Mouse (Mus musculus): ENCODE measurements around the gene Prpf8. TPM values are rescaled to one million over a fixed set of nuclear protein-coding genes. Genes with fewer than 3 reads are reported as not detected.

Gene Prpf8
- polyA plus RNA-seq, 1 experiment = 51.2 TPM

DNA sequence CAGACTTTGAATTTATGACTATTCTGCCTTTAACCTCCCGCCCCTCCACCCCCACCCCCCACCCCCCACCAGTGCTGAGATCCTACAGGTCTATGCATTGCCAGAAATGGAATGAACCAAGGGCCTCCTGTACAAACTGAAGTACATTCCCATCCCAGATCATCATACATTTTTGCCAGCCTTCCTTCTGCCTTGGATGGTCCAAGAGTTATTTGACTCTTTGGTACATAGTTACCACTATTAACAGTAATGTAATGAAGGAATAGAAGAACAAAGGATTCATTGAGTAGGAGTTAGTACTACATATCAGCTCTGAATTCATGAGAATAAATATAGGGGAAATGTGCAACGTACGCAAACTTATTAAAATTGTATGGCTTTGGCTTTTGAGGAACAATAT lies 424 bp upstream of the Prpf8 start:
- no peak for DNase-seq (ENCODE audit: low read depth, low spot score)
- WGBS = 4% methylated on average over 3 of the region's 3 CpGs

DNA sequence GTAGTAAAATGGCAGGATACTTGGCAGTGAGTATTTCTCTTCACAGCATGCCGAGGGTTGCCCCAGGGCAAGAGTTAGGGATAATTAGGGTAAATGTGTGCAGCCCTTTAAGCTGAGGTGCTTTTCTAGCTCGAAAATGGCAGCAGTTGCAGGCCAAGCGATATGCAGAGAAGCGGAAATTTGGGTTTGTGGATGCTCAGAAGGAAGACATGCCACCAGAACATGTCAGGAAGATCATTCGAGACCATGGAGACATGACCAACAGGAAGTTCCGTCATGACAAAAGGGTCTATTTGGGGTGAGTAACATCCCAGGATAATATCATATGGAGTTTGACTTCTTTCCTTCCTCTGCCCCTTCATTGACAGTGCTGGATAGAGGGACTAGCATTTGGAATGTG lies 880 bp downstream of the Prpf8 start:
- WGBS = 16% methylated on average over 6 of the region's 6 CpGs
- no peak for DNase-seq (ENCODE audit: low read depth, low spot score)

DNA sequence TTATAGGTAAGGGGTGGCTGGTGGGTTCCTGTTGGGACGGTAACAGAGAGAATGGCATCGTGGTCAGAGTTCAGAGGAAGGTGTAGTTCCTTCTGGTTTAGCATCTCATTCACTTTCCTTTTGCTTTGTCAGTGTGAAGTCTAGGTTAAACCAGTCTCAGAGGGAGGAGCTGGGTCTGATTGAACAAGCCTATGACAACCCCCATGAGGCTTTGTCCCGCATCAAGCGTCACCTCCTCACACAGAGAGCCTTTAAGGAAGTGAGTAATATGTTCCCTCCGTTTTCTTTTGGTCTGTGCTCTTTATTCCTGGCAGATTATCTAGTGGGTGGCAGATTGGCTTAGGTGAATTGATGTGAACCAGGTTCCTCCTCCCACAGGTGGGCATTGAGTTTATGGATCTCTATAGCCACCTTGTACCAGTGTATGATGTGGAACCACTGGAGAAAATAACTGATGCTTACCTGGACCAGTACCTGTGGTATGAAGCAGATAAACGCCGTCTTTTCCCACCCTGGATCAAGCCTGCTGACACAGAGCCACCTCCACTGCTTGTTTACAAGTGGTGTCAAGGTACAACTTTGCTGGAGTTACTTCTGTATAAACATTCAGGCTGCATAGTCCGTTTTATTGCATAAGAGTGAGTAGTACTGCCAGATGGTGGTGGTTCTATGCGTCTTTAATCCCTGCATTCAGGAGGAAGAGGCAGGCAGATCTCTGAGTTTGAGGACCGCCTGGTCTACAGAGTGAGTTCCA lies 7.9 kb downstream of the Prpf8 start:
- no peak for DNase-seq (ENCODE audit: low read depth, low spot score)
- 77% methylated on average over 10 of the region's 10 CpGs for WGBS

DNA sequence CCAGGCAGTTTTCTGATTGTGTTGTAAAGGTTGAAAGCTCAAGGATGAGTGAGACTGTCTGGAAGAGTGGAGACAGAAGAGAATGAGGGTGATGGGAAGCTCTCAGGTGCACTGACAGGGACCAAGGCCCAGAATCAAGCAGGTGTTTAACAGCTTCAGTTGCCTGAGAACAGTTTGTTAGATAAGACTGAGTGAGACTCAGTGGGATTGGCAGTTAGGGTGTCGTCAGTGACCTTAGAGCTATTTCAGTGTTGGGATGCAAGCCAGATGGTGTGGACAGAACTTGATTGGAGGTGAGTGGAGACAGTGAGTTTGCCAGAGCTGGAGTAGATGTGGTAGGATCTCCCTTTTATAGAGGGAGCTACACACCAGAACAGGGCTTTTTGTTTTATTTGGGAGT lies 11.5 kb downstream of the Prpf8 start:
- no peak for DNase-seq (ENCODE audit: low read depth, low spot score)
- WGBS = 24% methylated on average over 1 of the region's 1 CpGs

DNA sequence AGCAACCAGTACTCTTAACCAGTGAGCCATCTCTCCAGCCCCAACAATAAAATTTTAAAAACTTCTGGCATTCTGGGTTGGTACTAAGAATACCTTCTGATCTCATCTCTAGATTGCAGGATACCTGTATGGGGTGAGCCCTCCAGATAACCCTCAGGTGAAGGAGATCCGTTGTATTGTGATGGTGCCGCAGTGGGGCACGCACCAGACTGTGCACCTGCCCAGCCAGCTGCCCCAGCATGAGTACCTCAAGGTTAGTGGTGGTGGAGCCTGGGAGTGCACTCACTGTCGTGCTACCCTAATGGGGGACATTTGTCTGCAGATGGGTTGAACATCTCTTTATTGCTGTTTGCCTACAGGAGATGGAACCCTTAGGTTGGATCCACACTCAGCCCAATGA lies 21.5 kb downstream of the Prpf8 start:
- no peak for DNase-seq (ENCODE audit: low read depth, low spot score)
- 95% methylated on average over 4 of the region's 4 CpGs for WGBS

DNA sequence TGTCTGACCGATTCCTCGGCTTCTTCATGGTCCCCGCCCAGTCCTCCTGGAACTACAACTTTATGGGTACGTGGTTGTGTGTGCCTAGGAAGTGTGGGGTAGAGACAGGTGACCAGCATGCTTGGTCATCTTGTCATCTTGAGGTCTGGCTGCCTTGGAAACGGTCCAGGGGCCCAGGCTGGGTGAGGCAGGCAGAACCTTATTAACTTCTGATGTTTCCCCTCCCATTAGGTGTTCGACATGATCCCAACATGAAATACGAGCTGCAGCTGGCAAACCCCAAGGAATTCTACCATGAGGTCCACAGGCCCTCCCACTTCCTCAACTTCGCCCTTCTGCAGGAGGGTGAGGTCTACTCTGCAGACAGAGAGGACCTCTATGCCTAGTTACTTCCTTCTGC lies 22.3 kb downstream of the Prpf8 start:
- 37% methylated on average over 8 of the region's 8 CpGs for WGBS
- DNase-seq (ENCODE audit: low read depth, low spot score) = no peak

DNA sequence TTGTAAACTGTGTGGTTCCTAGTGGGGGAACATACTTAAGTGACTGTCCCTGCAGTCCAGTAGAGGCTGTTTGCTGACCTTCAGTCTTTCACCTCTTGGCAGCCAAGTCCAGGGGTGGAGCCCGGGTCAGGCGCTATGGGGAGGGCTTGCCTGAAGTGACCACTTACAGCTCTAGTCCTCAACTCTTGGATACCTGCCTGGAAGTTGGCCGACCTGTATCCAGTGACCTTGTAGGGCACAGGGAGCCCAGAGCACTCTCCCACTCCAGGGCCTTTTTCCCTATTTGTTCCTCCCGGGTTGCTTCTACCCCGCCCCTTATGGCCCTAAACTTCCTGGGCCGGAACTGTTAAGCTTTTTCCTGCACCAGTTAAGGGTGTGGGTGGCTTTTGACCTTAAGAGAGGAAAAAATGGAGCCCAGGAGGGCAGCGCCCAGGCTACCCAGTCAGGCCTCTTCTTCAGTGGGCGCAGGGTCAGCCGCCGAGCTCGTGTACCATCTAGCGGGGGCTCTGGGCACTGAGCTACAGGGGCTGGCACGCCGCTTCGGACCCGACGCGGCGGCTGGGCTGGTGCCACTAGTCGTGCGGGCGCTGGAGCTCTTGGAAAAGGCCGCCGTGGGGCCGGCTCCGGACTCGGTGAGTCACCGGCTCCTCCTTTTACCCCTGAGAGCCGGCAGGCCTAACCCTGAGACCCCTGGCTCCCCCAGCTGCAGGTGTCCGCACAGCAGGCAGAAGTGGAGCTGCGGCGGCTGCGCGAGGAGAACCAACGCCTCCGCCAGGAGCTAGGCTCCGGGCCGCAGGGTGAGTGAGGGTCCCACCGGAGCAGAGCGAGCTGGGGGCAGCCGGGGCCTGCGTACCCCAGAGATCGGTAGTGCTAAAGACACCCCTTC lies 23.4 kb downstream of the Prpf8 start, which contains the start of gene Rilp:
Gene Rilp, plus strand, starts transcription at position 354 of the 886 bp plus-strand sequence.
- WGBS = under 1% methylated on average over 43 of the region's 43 CpGs
- no peak for DNase-seq (ENCODE audit: low read depth, low spot score)

DNA sequence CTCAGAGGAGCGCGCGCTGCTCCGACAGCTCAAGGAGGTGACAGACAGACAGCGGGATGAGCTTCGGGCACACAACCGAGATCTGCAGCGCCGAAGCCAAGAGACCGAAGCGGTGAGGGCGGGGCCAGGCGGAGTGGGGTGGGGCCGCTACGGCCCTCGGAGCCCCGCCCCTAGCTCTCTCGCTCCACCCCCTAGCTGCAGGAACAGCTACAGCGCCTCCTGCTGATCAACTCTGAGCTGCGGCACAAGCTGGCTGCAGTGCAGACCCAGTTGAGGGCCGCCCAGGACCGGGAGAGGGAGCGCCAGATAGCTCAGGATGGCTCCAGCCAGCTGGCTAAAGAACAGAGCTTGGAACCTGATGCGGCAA lies 24.0 kb downstream of the Prpf8 start:
- under 1% methylated on average over 24 of the region's 24 CpGs for WGBS
- DNase-seq (ENCODE audit: low read depth, low spot score) = no peak

DNA sequence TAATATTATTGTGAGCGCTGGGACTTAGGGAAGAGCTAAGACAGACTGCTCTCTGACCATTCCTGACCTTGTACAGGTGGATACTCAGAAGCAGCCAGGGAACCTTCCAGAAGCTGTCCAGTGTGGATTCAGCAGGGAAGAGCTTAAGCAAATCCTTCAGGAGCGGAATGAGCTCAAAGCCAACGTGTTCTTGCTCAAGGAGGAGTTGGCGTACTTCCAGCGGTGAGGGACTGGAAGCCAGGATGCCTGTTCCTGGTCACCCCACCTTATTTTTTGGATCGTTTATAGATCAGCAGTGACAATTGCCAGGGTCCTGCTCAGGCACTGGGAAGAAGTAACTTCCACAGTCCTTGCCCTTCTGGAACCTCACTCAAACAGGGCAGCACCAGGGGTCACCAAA lies 24.6 kb downstream of the Prpf8 start:
- no peak for DNase-seq (ENCODE audit: low read depth, low spot score)
- 66% methylated on average over 6 of the region's 6 CpGs for WGBS

DNA sequence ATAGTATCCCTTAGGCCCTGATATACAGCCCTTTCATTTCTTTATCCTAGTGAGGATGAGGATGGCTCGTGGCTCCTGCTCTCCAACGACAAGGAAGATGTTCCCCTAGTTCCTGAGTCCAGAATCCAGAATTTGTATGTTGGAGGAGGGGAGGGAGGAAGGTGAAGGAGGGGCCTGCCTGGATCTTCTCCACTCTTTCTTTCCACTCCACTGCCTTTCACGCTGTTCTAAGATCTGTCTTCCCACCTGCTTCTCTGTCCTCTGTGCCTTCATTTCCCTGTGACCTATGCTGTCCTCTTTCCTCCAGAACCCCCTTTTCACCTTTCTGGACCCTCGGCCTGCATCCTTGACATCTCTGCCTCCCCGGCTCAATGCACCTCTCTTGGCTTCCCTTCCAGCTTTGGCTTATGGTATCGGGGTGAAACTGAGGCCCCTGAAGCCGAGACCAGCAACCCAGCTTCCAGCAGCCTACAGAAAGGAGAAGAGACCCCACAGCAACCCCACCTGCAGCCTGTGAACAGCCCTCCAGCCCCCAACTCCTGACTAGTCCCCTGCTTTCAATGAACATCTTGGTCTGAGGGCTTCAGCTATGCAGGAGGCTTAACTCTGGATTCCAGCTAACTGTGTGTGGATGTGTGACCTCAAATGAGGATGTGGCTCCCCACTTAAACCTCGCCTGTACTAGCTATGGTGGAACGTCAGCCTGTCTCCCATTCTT lies 25.8 kb downstream of the Prpf8 start:
- WGBS = 82% methylated on average over 9 of the region's 9 CpGs
- no peak for DNase-seq (ENCODE audit: low read depth, low spot score)

DNA sequence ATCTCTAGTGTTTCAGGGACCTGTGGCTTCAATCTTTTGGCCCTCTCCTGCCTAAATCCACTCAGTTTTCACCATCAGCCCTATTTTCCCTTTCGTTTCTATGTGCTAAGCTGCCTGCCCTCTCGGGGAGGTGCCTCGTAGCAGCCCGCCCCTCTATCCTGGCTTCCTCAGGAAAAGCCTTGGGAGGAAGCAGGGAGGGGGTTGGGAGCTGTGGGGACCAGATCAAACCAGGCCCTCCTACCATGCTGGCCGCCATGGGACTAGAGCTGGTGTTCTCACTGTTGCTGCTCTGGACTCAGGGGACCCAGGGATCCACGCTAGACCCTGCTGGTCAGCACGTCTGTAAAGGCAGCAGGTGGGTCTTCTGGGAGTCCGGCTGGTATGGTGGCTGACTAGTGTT lies 26.7 kb downstream of the Prpf8 start, which contains the start of gene Scarf1:
Gene Scarf1, plus strand, starts transcription at position 205 of the 400 bp plus-strand sequence.
- 71% methylated on average over 8 of the region's 8 CpGs for WGBS
- DNase-seq (ENCODE audit: low read depth, low spot score) = no peak

DNA sequence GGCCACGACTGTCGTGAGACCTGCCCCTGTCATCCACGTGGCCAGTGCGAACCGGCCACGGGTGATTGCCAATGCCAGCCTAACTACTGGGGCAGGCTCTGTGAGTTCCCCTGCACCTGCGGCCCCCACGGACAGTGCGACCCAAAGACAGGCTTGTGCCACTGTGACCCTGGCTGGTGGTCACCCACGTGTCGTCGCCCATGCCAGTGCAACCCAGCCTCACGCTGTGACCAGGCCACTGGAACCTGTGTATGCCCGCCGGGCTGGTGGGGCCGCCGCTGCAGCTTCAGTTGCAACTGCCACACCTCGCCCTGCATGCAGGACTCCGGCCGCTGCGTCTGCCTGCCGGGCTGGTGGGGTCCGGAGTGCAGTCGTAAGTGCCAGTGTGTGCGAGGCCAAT lies 28.6 kb downstream of the Prpf8 start:
- 93% methylated on average over 25 of the region's 25 CpGs for WGBS
- DNase-seq (ENCODE audit: low read depth, low spot score) = no peak

DNA sequence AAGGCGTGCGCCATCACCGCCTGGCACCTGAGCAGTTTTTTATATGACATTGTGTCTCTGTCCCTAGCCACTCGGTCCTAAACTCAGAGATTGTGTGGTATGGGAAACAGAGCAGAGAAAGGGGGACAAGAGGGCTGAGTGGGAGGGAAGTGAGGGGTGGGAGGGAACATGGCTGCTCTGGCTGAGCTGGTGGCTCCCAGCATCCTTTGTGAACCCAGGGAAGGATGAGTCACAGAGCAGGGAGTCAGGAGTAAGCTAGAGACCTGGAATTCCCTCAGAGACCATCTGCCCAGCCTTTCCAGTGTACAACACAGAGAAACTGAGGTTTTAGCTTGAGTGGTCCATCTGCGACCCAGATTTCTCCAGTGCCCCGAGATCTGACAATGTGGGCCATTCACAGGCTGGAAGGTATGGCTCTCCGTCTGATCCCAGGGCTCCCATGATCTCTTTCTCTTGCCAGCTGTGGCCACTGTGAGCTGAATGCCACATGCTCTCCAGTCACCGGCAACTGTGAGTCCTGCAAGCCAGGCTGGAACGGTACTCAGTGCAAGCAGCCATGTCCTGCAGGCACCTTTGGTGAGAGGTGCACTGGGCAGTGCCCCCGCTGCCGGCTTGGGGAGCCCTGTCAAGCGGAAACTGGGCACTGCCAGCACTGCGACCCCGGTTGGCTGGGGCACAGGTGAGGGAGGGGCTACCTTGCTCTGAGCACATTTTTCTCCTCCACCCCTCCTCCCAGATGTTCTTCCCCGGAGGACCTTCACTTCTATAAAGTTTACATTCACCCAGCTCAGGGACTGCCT lies 33.4 kb downstream of the Prpf8 start:
- 73% methylated on average over 15 of the region's 15 CpGs for WGBS
- no peak for DNase-seq (ENCODE audit: low read depth, low spot score)

DNA sequence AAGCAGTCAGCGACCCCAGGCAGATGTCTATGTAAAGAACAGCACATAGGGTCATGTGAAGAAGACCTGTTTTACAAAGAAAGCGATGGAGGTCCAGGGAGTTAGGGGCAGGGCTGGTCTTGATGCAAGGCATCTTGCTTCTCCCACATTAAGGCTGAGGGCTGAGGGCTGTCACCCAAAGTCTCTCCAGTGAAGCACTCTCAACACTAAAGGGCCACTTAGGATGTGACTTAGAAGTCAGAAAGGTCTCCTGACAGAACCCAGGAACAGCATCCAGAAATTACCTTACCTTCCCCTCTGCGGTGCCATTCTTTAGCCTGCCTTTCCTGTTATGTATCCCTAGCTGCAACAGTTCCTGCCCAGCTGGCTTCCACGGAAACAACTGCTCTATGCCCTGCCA lies 35.0 kb downstream of the Prpf8 start:
- 91% methylated on average over 4 of the region's 4 CpGs for WGBS
- no peak for DNase-seq (ENCODE audit: low read depth, low spot score)

DNA sequence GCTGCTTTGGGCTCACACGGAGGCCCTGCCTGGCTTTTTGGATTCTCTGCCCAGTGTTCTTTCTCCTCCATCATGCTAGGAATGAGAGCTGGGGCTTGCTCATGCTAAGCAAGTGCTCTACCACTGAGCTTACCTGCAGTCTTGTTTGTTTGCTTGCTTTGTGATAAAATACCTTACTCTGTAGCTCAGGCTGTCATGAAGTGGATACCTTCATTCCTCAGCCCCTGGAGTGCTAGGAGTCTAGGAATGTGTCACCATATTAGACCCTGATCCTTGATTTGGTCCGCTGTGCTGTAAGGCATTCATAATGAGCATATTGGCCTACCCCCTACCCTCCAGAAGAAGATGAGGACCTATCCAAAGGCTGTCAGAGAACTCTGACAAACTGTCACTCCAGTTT lies 36.2 kb downstream of the Prpf8 start:
- 93% methylated on average over 2 of the region's 2 CpGs for WGBS
- no peak for DNase-seq (ENCODE audit: low read depth, low spot score)

DNA sequence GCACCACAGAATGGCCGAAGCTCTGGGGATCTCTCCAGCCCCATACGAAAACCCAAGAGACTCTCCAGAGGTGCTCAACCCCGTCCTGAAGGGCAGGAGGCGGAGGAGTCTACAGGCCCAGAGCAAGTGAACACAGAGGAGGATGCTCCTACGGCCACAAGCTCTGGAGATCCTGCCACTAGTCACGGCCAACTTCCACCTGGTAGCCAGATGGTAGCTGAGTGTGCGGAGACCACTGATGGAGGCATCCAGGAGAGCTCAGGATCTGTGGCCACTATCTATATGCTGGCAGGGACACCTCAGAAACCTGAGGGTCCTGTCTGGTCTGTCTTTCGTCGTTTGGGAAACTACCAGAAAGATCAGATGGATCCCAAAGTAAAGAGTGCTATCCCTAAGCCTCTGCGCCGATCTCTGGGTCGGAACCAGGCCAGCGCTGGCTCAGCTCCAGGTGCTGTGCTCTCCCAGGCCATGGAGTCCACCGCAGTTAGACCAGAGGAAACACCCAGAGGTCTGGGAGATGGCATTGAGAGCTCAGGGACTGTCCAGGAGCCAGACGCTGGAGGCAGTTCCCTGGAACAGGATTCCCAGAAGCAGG lies 39.0 kb downstream of the Prpf8 start:
- no peak for DNase-seq (ENCODE audit: low read depth, low spot score)
- WGBS = 82% methylated on average over 15 of the region's 15 CpGs

DNA sequence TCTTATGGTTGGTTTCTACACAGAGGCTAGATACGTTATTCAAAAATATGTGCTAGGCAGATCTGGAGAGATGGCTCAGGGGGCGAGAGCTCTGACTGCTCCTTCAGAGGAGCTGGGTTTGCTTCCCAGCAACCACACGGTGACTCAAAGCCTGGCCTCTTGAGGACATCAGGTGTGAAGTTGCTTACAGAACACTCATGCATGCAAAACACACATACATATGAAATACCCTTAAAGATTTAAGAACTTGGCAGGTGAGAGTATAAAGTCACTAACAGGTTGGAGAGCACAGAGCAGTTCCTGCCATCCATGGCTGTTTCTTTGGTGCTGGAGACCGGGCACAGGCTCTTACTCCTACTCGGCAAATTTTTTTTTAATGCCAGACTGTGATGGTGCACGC lies 40.3 kb downstream of the Prpf8 start:
- WGBS = 87% methylated on average over 6 of the region's 6 CpGs
- DNase-seq (ENCODE audit: low read depth, low spot score) = no peak

DNA sequence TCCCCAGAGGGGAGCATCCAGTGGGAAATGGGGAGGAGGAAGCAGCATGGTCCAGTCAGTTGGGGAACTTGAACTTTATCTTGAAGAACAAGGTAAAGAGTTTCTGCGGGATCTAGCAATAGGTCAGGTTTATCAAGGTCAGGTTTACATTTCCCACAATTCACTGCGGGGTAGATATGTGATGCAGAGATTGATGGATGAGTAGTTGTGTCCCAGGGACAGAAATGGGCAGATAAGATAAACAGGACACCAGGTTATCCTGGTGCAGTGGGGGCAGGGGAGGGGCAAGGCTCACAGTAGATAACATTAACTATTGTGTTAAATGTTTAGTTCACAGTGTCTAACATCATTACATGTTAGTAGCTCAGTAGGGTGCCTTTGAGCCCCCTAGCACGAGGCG lies 43.2 kb downstream of the Prpf8 start:
- DNase-seq (ENCODE audit: low read depth, low spot score) = no peak
- WGBS = 48% methylated on average over 4 of the region's 4 CpGs

DNA sequence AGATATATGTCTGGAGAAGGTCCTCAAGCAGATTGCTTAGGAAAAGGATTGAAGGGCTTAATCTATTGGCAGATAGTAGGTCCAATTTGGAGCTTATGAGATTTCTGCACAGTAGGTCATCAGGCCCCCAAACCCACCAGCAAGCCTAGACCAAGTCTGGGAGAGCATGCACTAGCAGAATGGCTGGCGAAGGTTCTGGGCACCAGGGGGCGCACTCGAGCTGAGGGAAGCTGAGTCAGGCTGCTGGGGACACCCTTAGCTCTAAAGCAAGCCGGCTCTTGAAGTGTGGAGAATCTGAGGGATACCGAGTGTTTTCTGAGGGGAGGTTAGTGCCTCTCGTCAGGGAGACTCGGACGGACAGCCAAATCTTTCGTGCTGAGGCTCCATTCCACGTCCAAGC lies 43.7 kb downstream of the Prpf8 start:
- no peak for DNase-seq (ENCODE audit: low read depth, low spot score)
- 0% methylated on average over 10 of the region's 10 CpGs for WGBS
